Mouse (Mus musculus) erythroblast, embryonic 14.5 days (primary cell): ENCODE data around the gene Cpm.

ENCODE experiments used
- GATA1 ChIP-seq: IDR thresholded peaks from 2 replicates; pipeline ENCODE4 v1.6.1; 2012; ENCODE audit warnings: low read length, inconsistent platforms, mixed read lengths
- TAL1 ChIP-seq: IDR thresholded peaks from 3 replicates; pipeline ENCODE4 v1.6.1; 2012; ENCODE audit warnings: low read length, inconsistent platforms, mixed read lengths

- no peak for TF ChIP-seq GATA1
- TF ChIP-seq TAL1, result no peak
Observed at GRCm38 (mm10) chr10:117596165-117596735, 33.0 kb upstream of the Cpm start.
